Mouse (Mus musculus) neural tube, embryonic 11.5 days (tissue): Measurements from ENCODE around the gene Blm. TPM values are rescaled to one million over a fixed set of nuclear protein-coding genes. Genes with fewer than 3 reads are reported as not detected.

Experiments used
- ATAC-seq: fragments of 200-750 bp; cut with Nextera tagmentation; 2 replicates; pipeline ENCODE4 v1.8.0; 2017; ENCODE audit warnings: moderate number of reproducible peaks, mild to moderate bottlenecking, moderate TSS enrichment, moderate library complexity; ENCODE audit not compliant: insufficient read depth, low FRiP score, low TSS enrichment
- DNase-seq: peaks from one replicate; pipeline ENCODE4 v3.0.0-alpha.2; 2015; ENCODE audit warnings: low spot score
- H3K27ac ChIP-seq: fragments of 300-500 bp; sonication (generic); 2 replicates; pipeline ENCODE4 v1.5.1; 2014; ENCODE audit warnings: low read depth, mild to moderate bottlenecking, low read length
- H3K27me3 ChIP-seq: fragments of 300-500 bp; sonication (generic); 2 replicates; pipeline ENCODE4 v1.6.1; 2014; ENCODE audit warnings: mild to moderate bottlenecking, low read length, mixed read lengths; ENCODE audit not compliant: control insufficient read depth, insufficient read depth
- H3K36me3 ChIP-seq: fragments of 300-500 bp; sonication (generic); 2 replicates; pipeline ENCODE4 v1.6.1; 2014; ENCODE audit warnings: mild to moderate bottlenecking, low read length, moderate library complexity, mixed read lengths; ENCODE audit not compliant: control insufficient read depth, insufficient read depth
- H3K4me1 ChIP-seq: fragments of 300-500 bp; sonication (generic); 2 replicates; pipeline ENCODE4 v1.6.1; 2014; ENCODE audit warnings: low read length, mixed read lengths; ENCODE audit not compliant: control insufficient read depth, insufficient read depth
- H3K4me2 ChIP-seq: fragments of 300-500 bp; sonication (generic); 2 replicates; pipeline ENCODE4 v1.6.1; 2014; ENCODE audit warnings: low read depth, mild to moderate bottlenecking, moderate library complexity
- H3K4me3 ChIP-seq: fragments of 300-500 bp; sonication (generic); 2 replicates; pipeline ENCODE4 v1.5.1; 2014; ENCODE audit warnings: low read depth, low read length
- H3K9ac ChIP-seq: fragments of 300-500 bp; sonication (generic); 2 replicates; pipeline ENCODE4 v1.6.1; 2014; ENCODE audit warnings: mild to moderate bottlenecking, low read length
- H3K9me3 ChIP-seq: fragments of 300-500 bp; sonication (generic); 2 replicates; pipeline ENCODE4 v1.6.1; 2016; ENCODE audit warnings: low read length; ENCODE audit not compliant: control insufficient read depth
- WGBS: fragments of 180-500 bp; shearing (Covaris S2); extraction: QIAGEN DNeasy Blood & Tissue Kit; methylation state at CpG from one replicate; pipeline ENCODE4 v1.1.7; 2014; 5-methylcytosine and 5-hydroxymethylcytosine counted together
- polyA plus RNA-seq: library from polyadenylated mRNA; unstranded; fragments of >200 nt; fragmentation: Nextera tagmentation; extraction: Ambion mirVana; gene quantifications from 2 replicates; pipeline ENCODE4 v1.2.1, GENCODE M21; 2014

Blm gene
- polyA plus RNA-seq, 1 experiment from 2014 or later: 34.5 TPM

DNA sequence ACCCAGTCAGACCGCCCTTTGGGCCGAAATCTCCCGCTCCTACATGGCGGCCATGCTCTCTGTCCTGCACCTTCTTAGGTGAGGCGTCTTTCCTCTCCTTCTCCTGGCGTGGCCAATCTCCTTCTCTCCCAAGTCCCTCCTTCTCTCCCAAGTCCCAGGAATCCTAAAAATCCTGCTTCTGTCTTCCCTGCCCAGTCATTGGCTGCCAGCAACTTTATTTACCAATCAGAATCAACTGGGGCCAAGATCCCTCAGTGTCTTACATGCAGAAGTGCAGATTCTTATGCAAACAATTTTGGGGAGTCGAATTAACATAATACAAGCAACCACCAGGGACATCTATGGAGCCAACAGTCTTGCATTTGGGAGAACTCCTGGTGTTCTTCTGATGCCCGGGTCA is 33.1 kb upstream of the Blm start:
- ATAC-seq: no peak
- Histone ChIP-seq H3K27me3 (no peaks in the 10 kb centered on the region), H3K4me3 (no peak overlapping the region), H3K4me1 (no peaks in the 10 kb centered on the region), H3K4me2 (no peak overlapping the region), H3K27ac (no peak overlapping the region), H3K36me3 (no peaks in the 10 kb centered on the region), H3K9ac (no peak overlapping the region), H3K9me3 (no peaks in the 10 kb centered on the region)
- WGBS: 84% methylated on average over 8 of the region's 8 CpGs
- DNase-seq: no peak

- Histone ChIP-seq H3K27ac (no peak overlapping the region), H3K9me3 (no peaks in the 10 kb centered on the region), H3K4me2 (no peak overlapping the region), H3K36me3 (no peaks in the 10 kb centered on the region), H3K9ac (no peak overlapping the region), H3K27me3 (no peaks in the 10 kb centered on the region), H3K4me1 (no peaks in the 10 kb centered on the region), H3K4me3 (no peak overlapping the region)
- DNase-seq (no peak), ATAC-seq (no peak)
- WGBS: 78% methylated on average over 5 of the region's 5 CpGs
Observed at GRCm38 (mm10) chr7:80561931-80562330, 27.0 kb upstream of the Blm start.

- no peaks in the 10 kb centered on the region for H3K9me3 ChIP-seq
- no peak overlapping the region for H3K9ac ChIP-seq
- H3K4me3 ChIP-seq: no peak overlapping the region
- no peaks in the 10 kb centered on the region for H3K4me1 ChIP-seq
- H3K27me3 ChIP-seq: no peaks in the 10 kb centered on the region
- no peak overlapping the region for H3K27ac ChIP-seq
- no peak for ATAC-seq
- H3K36me3 ChIP-seq: no peaks in the 10 kb centered on the region
- H3K4me2 ChIP-seq: no peak overlapping the region
- 69% methylated on average over 9 of the region's 9 CpGs for WGBS
- DNase-seq: no peak
Observed at GRCm38 (mm10) chr7:80561271-80561670, 26.4 kb upstream of the Blm start.

GRCm38 (mm10) chr7:80558572-80558971 is 23.7 kb upstream of the Blm start:
- H3K27me3 ChIP-seq: no peaks in the 10 kb centered on the region

GRCm38 (mm10) chr7:80558101-80558500 is 23.2 kb upstream of the Blm start:
- no peak overlapping the region for H3K27ac ChIP-seq
- H3K27me3 ChIP-seq: no peaks in the 10 kb centered on the region
- no peak overlapping the region for H3K9ac ChIP-seq
- DNase-seq (no peak), ATAC-seq (no peak)
- H3K36me3 ChIP-seq: no peaks in the 10 kb centered on the region
- no peaks in the 10 kb centered on the region for H3K4me1 ChIP-seq
- no peak overlapping the region for H3K4me3 ChIP-seq
- H3K9me3 ChIP-seq: no peaks in the 10 kb centered on the region
- WGBS: 44% methylated on average over 8 of the region's 8 CpGs
- H3K4me2 ChIP-seq: no peak overlapping the region

More at GRCm38 (mm10) chr7:80558572-80558971, 23.7 kb upstream of the Blm start:
- H3K36me3 ChIP-seq: no peaks in the 10 kb centered on the region
- H3K9me3 ChIP-seq: no peaks in the 10 kb centered on the region
- ATAC-seq (no peak), DNase-seq (no peak)
- H3K4me1 ChIP-seq: no peaks in the 10 kb centered on the region
- 73% methylated on average over 5 of the region's 5 CpGs for WGBS
- no peak overlapping the region for H3K4me3 ChIP-seq
- H3K9ac ChIP-seq: no peak overlapping the region
- H3K4me2 ChIP-seq: no peak overlapping the region
- H3K27ac ChIP-seq: no peak overlapping the region

DNA sequence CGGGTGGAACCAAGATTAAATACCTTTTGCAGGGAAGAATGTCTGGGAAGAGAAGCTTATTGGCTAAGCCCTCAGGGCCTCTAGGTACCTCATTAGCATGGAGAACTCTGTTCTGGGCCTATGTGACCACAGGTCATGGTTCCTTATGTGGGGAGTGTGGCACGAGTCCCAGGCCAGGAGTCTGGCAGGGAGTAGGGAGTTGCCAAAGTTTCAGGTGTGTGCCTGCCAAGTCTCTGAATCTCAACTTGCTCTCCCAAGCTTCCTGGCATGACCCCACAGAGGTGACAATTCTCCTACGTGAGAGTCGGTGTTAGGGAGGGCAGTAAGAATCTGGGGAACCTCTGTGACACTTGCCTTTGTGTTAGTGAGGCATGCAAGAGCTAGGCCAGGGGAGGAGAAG is 22.2 kb upstream of the Blm start:
- no peak for DNase-seq
- no peak overlapping the region for H3K4me2 ChIP-seq
- H3K4me3 ChIP-seq: no peak overlapping the region
- no peak for ATAC-seq
- H3K9me3 ChIP-seq: no peaks in the 10 kb centered on the region
- no peak overlapping the region for H3K9ac ChIP-seq
- H3K27me3 ChIP-seq: no peaks in the 10 kb centered on the region
- WGBS: 90% methylated on average over 4 of the region's 4 CpGs
- no peaks in the 10 kb centered on the region for H3K36me3 ChIP-seq
- no peaks in the 10 kb centered on the region for H3K4me1 ChIP-seq
- H3K27ac ChIP-seq: no peak overlapping the region

GRCm38 (mm10) chr7:80556166-80556565 is 21.2 kb upstream of the Blm start:
- Histone ChIP-seq H3K4me1 (no peaks in the 10 kb centered on the region), H3K36me3 (no peaks in the 10 kb centered on the region), H3K4me3 (no peak overlapping the region), H3K27ac (no peak overlapping the region), H3K27me3 (no peaks in the 10 kb centered on the region), H3K9me3 (no peaks in the 10 kb centered on the region), H3K9ac (no peak overlapping the region), H3K4me2 (no peak overlapping the region)
- ATAC-seq: no peak
- 88% methylated on average over 3 of the region's 3 CpGs for WGBS
- DNase-seq: no peak

DNA sequence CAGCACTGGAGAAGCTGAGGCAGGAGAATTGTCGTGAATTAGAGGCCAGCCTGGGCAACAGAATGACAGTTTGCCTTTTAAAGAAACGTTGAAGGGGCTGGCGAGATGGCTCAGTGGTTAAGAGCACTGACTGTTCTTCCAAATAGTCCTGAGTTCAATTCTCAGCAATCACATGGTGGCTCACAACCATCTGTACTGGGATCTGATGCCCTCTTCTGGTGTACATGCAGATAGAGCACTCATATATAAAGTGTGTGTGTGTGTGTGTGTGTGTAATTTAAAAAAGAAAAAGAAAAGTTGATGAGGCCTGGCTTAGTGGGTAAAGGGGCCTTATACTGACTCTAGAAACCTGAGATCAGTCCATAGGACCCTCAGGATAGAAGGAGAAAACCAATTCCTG is 20.2 kb upstream of the Blm start:
- Histone ChIP-seq H3K36me3 (no peaks in the 10 kb centered on the region), H3K9me3 (no peaks in the 10 kb centered on the region), H3K27me3 (no peaks in the 10 kb centered on the region), H3K27ac (no peak overlapping the region), H3K9ac (no peak overlapping the region), H3K4me1 (no peaks in the 10 kb centered on the region), H3K4me3 (no peak overlapping the region), H3K4me2 (no peak overlapping the region)
- ATAC-seq (no peak), DNase-seq (no peak)
- 76% methylated on average over 3 of the region's 3 CpGs for WGBS

DNA sequence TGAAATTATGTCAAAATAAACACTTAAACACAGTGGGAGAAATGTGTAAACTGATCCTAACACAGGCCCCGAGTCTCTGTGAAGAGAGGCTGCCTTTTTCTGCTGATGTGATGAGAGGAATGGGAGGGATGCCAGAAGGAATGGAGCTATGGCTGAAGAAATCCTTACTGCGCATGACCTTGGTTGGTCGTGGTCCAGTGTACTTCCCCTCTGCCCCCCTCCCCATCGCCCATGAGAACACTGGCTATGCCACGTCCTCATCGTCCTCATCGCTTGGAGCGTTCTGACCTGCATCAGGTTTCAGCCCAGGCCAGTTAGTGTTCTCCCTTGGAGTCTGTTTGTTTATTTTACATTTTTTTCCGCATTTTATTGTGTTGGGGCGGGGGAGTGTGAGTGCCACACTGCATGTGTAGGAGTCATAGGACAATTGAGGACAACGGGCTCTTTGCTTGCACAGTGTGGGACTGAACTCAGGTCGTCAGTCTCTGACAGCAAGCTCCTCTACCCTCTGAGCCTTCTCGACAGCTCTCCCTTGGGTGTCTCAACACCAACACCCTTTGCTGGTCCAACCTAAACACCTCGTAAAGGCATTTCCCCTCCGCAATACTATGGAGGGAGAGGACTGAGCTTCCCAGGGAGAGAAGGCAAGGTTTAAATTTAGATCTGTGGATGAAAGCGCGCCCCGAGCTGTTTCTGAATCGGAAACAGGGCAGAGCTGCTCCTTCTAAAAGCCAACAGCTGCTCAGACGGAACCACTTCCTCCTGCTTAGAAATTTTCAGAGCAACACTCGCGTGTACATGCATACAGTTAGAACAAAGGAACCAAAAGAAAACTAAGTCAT is 19.5 kb upstream of the Blm start:
- H3K4me3 ChIP-seq: no peak overlapping the region
- WGBS: 75% methylated on average over 22 of the region's 22 CpGs
- no peaks in the 10 kb centered on the region for H3K9me3 ChIP-seq
- H3K4me2 ChIP-seq: no peak overlapping the region
- H3K27ac ChIP-seq: no peak overlapping the region
- DNase-seq (no peak), ATAC-seq (no peak)
- H3K27me3 ChIP-seq: no peaks in the 10 kb centered on the region
- H3K36me3 ChIP-seq: no peaks in the 10 kb centered on the region
- no peaks in the 10 kb centered on the region for H3K4me1 ChIP-seq
- H3K9ac ChIP-seq: no peak overlapping the region
